Mouse (Mus musculus) forebrain, embryonic 16.5 days (tissue): ENCODE measurements around the gene Prkce. TPM values are rescaled to one million over a fixed set of nuclear protein-coding genes. Genes with fewer than 3 reads are reported as not detected.

ENCODE experiments used
- ATAC-seq: fragments of 200-750 bp; cut with Nextera tagmentation; 2 replicates; pipeline ENCODE4 v1.8.0; 2017; ENCODE audit warnings: mild to moderate bottlenecking, moderate library complexity
- H3K27ac ChIP-seq: fragments of 300-500 bp; sonication (generic); 2 replicates; pipeline ENCODE4 v1.5.1; 2014; ENCODE audit warnings: low read length, control low read depth
- H3K27me3 ChIP-seq: fragments of 300-500 bp; sonication (generic); replicated peaks from 2 replicates; pipeline ENCODE4 v1.6.1; 2014; ENCODE audit warnings: low read length; ENCODE audit not compliant: control insufficient read depth, insufficient read depth
- H3K36me3 ChIP-seq: fragments of 300-500 bp; sonication (generic); 2 replicates; pipeline ENCODE4 v1.6.1; 2014; ENCODE audit not compliant: control insufficient read depth, insufficient read depth
- H3K4me1 ChIP-seq: fragments of 300-500 bp; sonication (generic); replicated peaks from 2 replicates; pipeline ENCODE4 v1.6.1; 2014; ENCODE audit warnings: low read length; ENCODE audit not compliant: control insufficient read depth, insufficient read depth
- H3K4me2 ChIP-seq: fragments of 300-500 bp; sonication (generic); 2 replicates; pipeline ENCODE4 v1.6.1; 2014; ENCODE audit warnings: mild to moderate bottlenecking, low read length, control low read depth
- H3K4me3 ChIP-seq: fragments of 300-500 bp; sonication (generic); replicated peaks from 2 replicates; pipeline ENCODE4 v1.5.1; 2014; ENCODE audit warnings: mild to moderate bottlenecking, low read length, control low read depth
- H3K9ac ChIP-seq: fragments of 300-500 bp; sonication (generic); replicated peaks from 2 replicates; pipeline ENCODE4 v1.6.1; 2014; ENCODE audit warnings: low read depth, low read length, control low read depth
- H3K9me3 ChIP-seq: fragments of 300-500 bp; sonication (generic); 2 replicates; pipeline ENCODE4 v1.6.1; 2016; ENCODE audit warnings: low read length; ENCODE audit not compliant: control insufficient read depth
- WGBS: fragments of 180-500 bp; shearing (Covaris S2); extraction: QIAGEN DNeasy Blood & Tissue Kit; methylation state at CpG from one replicate; pipeline ENCODE4 v1.1.7; 2014; 5-methylcytosine and 5-hydroxymethylcytosine counted together
- polyA plus RNA-seq: library from polyadenylated mRNA; unstranded; fragments of >200 nt; fragmentation: Nextera tagmentation; extraction: Ambion mirVana; gene quantifications from 2 replicates; pipeline ENCODE4 v1.2.1, GENCODE M21; 2015

Gene Prkce
- polyA plus RNA-seq, 1 experiment from 2014 or later, result 42.9 TPM

- H3K36me3 ChIP-seq, result no peaks in the 10 kb centered on the region
- H3K4me2 ChIP-seq, result no peak overlapping the region
- peaks cover 2% of the 10 kb centered on the region; the same call in 1 of the 2 replicates for H3K4me1 ChIP-seq
- no peak overlapping the region for H3K4me3 ChIP-seq
- H3K27ac ChIP-seq, result no peak overlapping the region
- no peaks in the 10 kb centered on the region for H3K27me3 ChIP-seq
- no peaks in the 10 kb centered on the region for H3K9me3 ChIP-seq
- ATAC-seq, result no peak
- no peak overlapping the region for H3K9ac ChIP-seq
- WGBS, result 96% methylated on average over 3 of the region's 3 CpGs
These were observed 44.6 kb downstream of the Prkce start for GRCm38 (mm10) chr17:86212204-86212603.

- WGBS, result 37% methylated on average over 9 of the region's 9 CpGs
- peaks cover 2% of the 10 kb centered on the region; the same call in 1 of the 2 replicates for H3K4me1 ChIP-seq
- no peaks in the 10 kb centered on the region for H3K36me3 ChIP-seq
- H3K9me3 ChIP-seq, result no peaks in the 10 kb centered on the region
- peak; percentile 43; the same call in 1 of the 2 replicates for ATAC-seq
- H3K27me3 ChIP-seq, result no peaks in the 10 kb centered on the region
- peak overlapping the region; percentile 79 for H3K27ac ChIP-seq
- no peak overlapping the region for H3K4me3 ChIP-seq
- peak overlapping the region; percentile 23; the same call in 1 of the 2 replicates for H3K9ac ChIP-seq
- no peak overlapping the region for H3K4me2 ChIP-seq
These were observed 46.7 kb downstream of the Prkce start for GRCm38 (mm10) chr17:86214285-86214684.

- peak; percentile 31; the same call in 1 of the 2 replicates for ATAC-seq
- Histone ChIP-seq H3K27me3 (no peaks in the 10 kb centered on the region), H3K9ac (no peak overlapping the region), H3K4me3 (no peak overlapping the region), H3K4me1 (peaks cover 2% of the 10 kb centered on the region; the same call in 1 of the 2 replicates), H3K27ac (peak overlapping the region; percentile 79; the same call in 1 of the 2 replicates), H3K36me3 (no peaks in the 10 kb centered on the region), H3K4me2 (no peak overlapping the region), H3K9me3 (no peaks in the 10 kb centered on the region)
- WGBS, result 77% methylated on average over 14 of the region's 14 CpGs
These were observed 47.2 kb downstream of the Prkce start for GRCm38 (mm10) chr17:86214741-86215140.

- Histone ChIP-seq H3K9me3 (no peaks in the 10 kb centered on the region), H3K4me1 (peaks cover 2% of the 10 kb centered on the region; the same call in 1 of the 2 replicates), H3K36me3 (no peaks in the 10 kb centered on the region), H3K27me3 (no peaks in the 10 kb centered on the region), H3K9ac (no peak overlapping the region), H3K27ac (no peak overlapping the region), H3K4me2 (no peak overlapping the region), H3K4me3 (no peak overlapping the region)
- WGBS, result 83% methylated on average over 7 of the region's 7 CpGs
- 0 out of 2 replicates have a peak, but pooled peaks have one; percentile 21 for ATAC-seq
These were observed 48.2 kb downstream of the Prkce start for GRCm38 (mm10) chr17:86215771-86216170.

- Histone ChIP-seq H3K9ac (no peak overlapping the region), H3K27me3 (no peaks in the 10 kb centered on the region), H3K27ac (no peak overlapping the region), H3K36me3 (no peaks in the 10 kb centered on the region), H3K4me3 (no peak overlapping the region), H3K4me1 (peaks cover 2% of the 10 kb centered on the region; the same call in 1 of the 2 replicates), H3K9me3 (no peaks in the 10 kb centered on the region), H3K4me2 (no peak overlapping the region)
- WGBS, result 43% methylated on average over 5 of the region's 5 CpGs
- no peak for ATAC-seq
These were observed 49.9 kb downstream of the Prkce start for GRCm38 (mm10) chr17:86217468-86217867.

GRCm38 (mm10) chr17:86218553-86218952 is 51.0 kb downstream of the Prkce start:
- Histone ChIP-seq H3K4me1 (peaks cover 2% of the 10 kb centered on the region; the same call in 1 of the 2 replicates), H3K36me3 (no peaks in the 10 kb centered on the region), H3K4me2 (no peak overlapping the region), H3K27me3 (no peaks in the 10 kb centered on the region), H3K9ac (no peak overlapping the region), H3K27ac (no peak overlapping the region), H3K4me3 (no peak overlapping the region), H3K9me3 (no peaks in the 10 kb centered on the region)
- 86% methylated on average over 11 of the region's 11 CpGs for WGBS
- ATAC-seq, result no peak

- H3K4me1 ChIP-seq, result peaks cover 8% of the 10 kb centered on the region
- H3K4me3 ChIP-seq, result no peak overlapping the region
- H3K9ac ChIP-seq, result no peak overlapping the region
- no peak overlapping the region for H3K4me2 ChIP-seq
- no peaks in the 10 kb centered on the region for H3K36me3 ChIP-seq
- no peaks in the 10 kb centered on the region for H3K27me3 ChIP-seq
- WGBS, result 67% methylated on average over 10 of the region's 10 CpGs
- H3K27ac ChIP-seq, result no peak overlapping the region
- H3K9me3 ChIP-seq, result no peaks in the 10 kb centered on the region
- no peak for ATAC-seq
These were observed 58.1 kb downstream of the Prkce start for GRCm38 (mm10) chr17:86225488-86226186.

- peaks cover 9% of the 10 kb centered on the region for H3K4me1 ChIP-seq
- no peak for ATAC-seq
- H3K27ac ChIP-seq, result no peak overlapping the region
- no peak overlapping the region for H3K4me3 ChIP-seq
- no peak overlapping the region for H3K9ac ChIP-seq
- no peaks in the 10 kb centered on the region for H3K36me3 ChIP-seq
- WGBS, result 71% methylated on average over 8 of the region's 8 CpGs
- no peaks in the 10 kb centered on the region for H3K27me3 ChIP-seq
- H3K4me2 ChIP-seq, result no peak overlapping the region
- H3K9me3 ChIP-seq, result no peaks in the 10 kb centered on the region
These were observed 58.6 kb downstream of the Prkce start for GRCm38 (mm10) chr17:86226198-86226597.

GRCm38 (mm10) chr17:86226635-86227034 is 59.0 kb downstream of the Prkce start:
- no peaks in the 10 kb centered on the region for H3K27me3 ChIP-seq
- no peak overlapping the region for H3K4me2 ChIP-seq
- H3K27ac ChIP-seq, result no peak overlapping the region
- H3K9me3 ChIP-seq, result no peaks in the 10 kb centered on the region
- no peak for ATAC-seq
- H3K4me3 ChIP-seq, result no peak overlapping the region
- 84% methylated on average over 7 of the region's 7 CpGs for WGBS
- no peak overlapping the region for H3K9ac ChIP-seq
- H3K36me3 ChIP-seq, result no peaks in the 10 kb centered on the region
- peaks cover 13% of the 10 kb centered on the region for H3K4me1 ChIP-seq
